Comparison of ENCODE assay signal across 17 mouse cellular contexts in the genomic region with DNA sequence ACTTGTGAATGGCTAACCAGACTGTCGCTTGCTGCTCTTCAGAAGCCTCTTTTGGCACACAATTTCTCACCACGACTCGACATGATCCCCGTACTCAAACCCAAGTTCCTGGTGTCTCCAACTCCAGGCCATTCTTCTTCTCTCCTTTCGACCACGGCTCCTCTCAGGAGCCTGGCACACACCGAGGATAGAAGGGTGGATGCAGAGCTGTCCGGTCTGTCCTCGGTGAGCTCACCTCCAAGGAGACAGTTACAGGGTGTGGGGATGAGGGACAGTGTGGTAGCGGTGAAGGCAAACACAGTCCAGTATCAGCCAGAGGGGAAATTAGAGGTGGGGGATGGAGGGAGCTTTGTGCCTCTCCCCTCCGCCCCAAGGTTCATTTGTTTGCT.
DNase-seq lines count a peak whose midpoint lies in the region; ATAC-seq lines count a peak whose summit lies in the region.
"Had no signal": no experiment of that assay in that cellular context is flagged by ENCODE, and none has a peak within 500 bp of the region (broad histone marks: within the 10 kb centered on the region; RNA-seq: fewer than 3 reads in every experiment).

No protein-coding gene starts in this region.

- no peaks in the 10 kb centered on the region for H3K9me3 ChIP-seq in hindbrain, embryonic 10.5 days
- no peaks in the 10 kb centered on the region for H3K9me3 ChIP-seq in hindbrain, embryonic 12.5 days (replicated peaks)
- no peaks in the 10 kb centered on the region for H3K9me3 ChIP-seq in midbrain, embryonic 13.5 days
- H3K9me3 ChIP-seq in midbrain, embryonic 14.5 days (ENCODE audit: control insufficient read depth, low read length) = no peaks in the 10 kb centered on the region
- H3K9me3 ChIP-seq: heart, embryonic 15.5 days; liver, embryonic 15.5 days; midbrain, embryonic 10.5 days; neural tube, embryonic 13.5 days had no signal

- no peaks in the 10 kb centered on the region for H3K27me3 ChIP-seq in hindbrain, embryonic 10.5 days (ENCODE audit: insufficient read depth, poor library complexity, severe bottlenecking)
- H3K27me3 ChIP-seq in hindbrain, embryonic 12.5 days = no peaks in the 10 kb centered on the region
- H3K27me3 ChIP-seq in midbrain, embryonic 13.5 days = no peaks in the 10 kb centered on the region
- H3K27me3 ChIP-seq in midbrain, embryonic 14.5 days (ENCODE audit: control insufficient read depth, insufficient read depth, low read length) = no peaks in the 10 kb centered on the region
- H3K27me3 ChIP-seq: heart, embryonic 15.5 days; liver, embryonic 15.5 days; neural tube, embryonic 13.5 days had no signal

- H3K4me2 ChIP-seq in hindbrain, embryonic 12.5 days (replicated peaks) = no peak overlapping the region
- H3K4me2 ChIP-seq in midbrain, embryonic 13.5 days (replicated peaks) = no peak overlapping the region
- H3K4me2 ChIP-seq in midbrain, embryonic 14.5 days (ENCODE audit: low read length) = no peak overlapping the region
- H3K4me2 ChIP-seq: heart, embryonic 15.5 days; liver, embryonic 15.5 days; neural tube, embryonic 13.5 days had no signal

- whole genome bisulfite sequencing in hindbrain, embryonic 10.5 days = 86% methylated on average over 11 of the region's 11 CpGs
- WGBS in hindbrain, embryonic 12.5 days = 85% methylated on average over 11 of the region's 11 CpGs
- 94% methylated on average over 11 of the region's 11 CpGs for WGBS in midbrain, embryonic 13.5 days
- 95% methylated on average over 11 of the region's 11 CpGs for WGBS in midbrain, embryonic 14.5 days

- H3K9ac ChIP-seq in hindbrain, embryonic 12.5 days = no peak overlapping the region
- H3K9ac ChIP-seq in midbrain, embryonic 13.5 days (replicated peaks) = no peak overlapping the region
- no peak overlapping the region for H3K9ac ChIP-seq in midbrain, embryonic 14.5 days (replicated peaks; ENCODE audit: low read length)
- H3K9ac ChIP-seq: heart, embryonic 15.5 days; liver, embryonic 15.5 days; neural tube, embryonic 13.5 days had no signal

- H3K27ac ChIP-seq in hindbrain, embryonic 10.5 days = 0 out of 2 replicates have a peak overlapping the region, but pooled peaks have one; percentile 12
- H3K27ac ChIP-seq in hindbrain, embryonic 12.5 days = no peak overlapping the region
- H3K27ac ChIP-seq in midbrain, embryonic 13.5 days = no peak overlapping the region
- H3K27ac ChIP-seq in midbrain, embryonic 14.5 days (replicated peaks; ENCODE audit: low read depth, low read length) = no peak overlapping the region
- H3K27ac ChIP-seq: heart, embryonic 15.5 days; liver, embryonic 15.5 days; macrophage; midbrain, embryonic 10.5 days; neural tube, embryonic 13.5 days had no signal

- H3K4me3 ChIP-seq in hindbrain, embryonic 10.5 days = no peak overlapping the region
- no peak overlapping the region for H3K4me3 ChIP-seq in hindbrain, embryonic 12.5 days
- H3K4me3 ChIP-seq in midbrain, embryonic 13.5 days (replicated peaks) = no peak overlapping the region
- H3K4me3 ChIP-seq in midbrain, embryonic 14.5 days (replicated peaks; ENCODE audit: low read depth, low read length) = no peak overlapping the region
- H3K4me3 ChIP-seq: heart, embryonic 15.5 days; liver, embryonic 15.5 days; midbrain, embryonic 10.5 days; neural tube, embryonic 13.5 days had no signal

- H3K36me3 ChIP-seq in hindbrain, embryonic 10.5 days = peaks cover 78% of the 10 kb centered on the region
- peaks cover 23% of the 10 kb centered on the region for H3K36me3 ChIP-seq in hindbrain, embryonic 12.5 days
- H3K36me3 ChIP-seq in midbrain, embryonic 13.5 days = peaks cover 44% of the 10 kb centered on the region
- H3K36me3 ChIP-seq in midbrain, embryonic 14.5 days (ENCODE audit: control insufficient read depth, insufficient read depth, low read length) = peaks cover 15% of the 10 kb centered on the region

- ATAC-seq in hindbrain, embryonic 12.5 days (ENCODE audit: low FRiP score) = no peak
- 0 out of 2 replicates have a peak, but pooled peaks have one; percentile 28 for ATAC-seq in midbrain, embryonic 13.5 days
- no peak for ATAC-seq in midbrain, embryonic 14.5 days (ENCODE audit: low FRiP score, low TSS enrichment)

- H3K4me1 ChIP-seq in hindbrain, embryonic 10.5 days (replicated peaks) = peaks cover 9% of the 10 kb centered on the region; the same call in 1 of the 2 replicates
- peaks cover 6% of the 10 kb centered on the region for H3K4me1 ChIP-seq in hindbrain, embryonic 12.5 days
- H3K4me1 ChIP-seq in midbrain, embryonic 13.5 days (replicated peaks) = peaks cover 17% of the 10 kb centered on the region
- H3K4me1 ChIP-seq in midbrain, embryonic 14.5 days (ENCODE audit: control insufficient read depth, insufficient read depth, low read length) = peaks cover 14% of the 10 kb centered on the region; the same call in 1 of the 2 replicates
- H3K4me1 ChIP-seq: heart, embryonic 15.5 days; midbrain, embryonic 10.5 days had no signal

- DNase-seq in hindbrain, embryonic 10.5 days (ENCODE audit: low spot score) = no peak
- DNase-seq in midbrain, embryonic 14.5 days = no peak
- peak; percentile 27 for DNase-seq in cerebellum, adult 8-10 months
- DNase-seq in cerebellum, postnatal 25 days = peak; percentile 48 to 65
- no peak for DNase-seq in adrenal gland, adult (ENCODE audit: inconsistent age in 2 of 2, low spot score in 1 of 2)
- no peak for DNase-seq in layer of hippocampus, adult 9-11 months
- DNase-seq: adrenal gland, adult 8-10 months; heart, postnatal 4 days; kidney, adult 9 months; kidney, postnatal 4 days had no signal

Comparison
In these comparisons a context has a peak if more than half of its experiments do, and no peak if none do; other contexts are left out.
1. DNase-seq: peak in cerebellum, adult 8-10 months (single experiment) and cerebellum, postnatal 25 days (2 of 2); none in hindbrain, embryonic 10.5 days (single experiment), midbrain, embryonic 14.5 days (single experiment), adrenal gland, adult (0 of 2) and layer of hippocampus, adult 9-11 months (single experiment).